In genomic region chr7:132753518-132754388, GRCm38 (mm10) we compare ENCODE assay signal across 9 mouse cellular contexts. TPM values are rescaled to one million over a fixed set of nuclear protein-coding genes. Genes with fewer than 3 reads are reported as not detected.
DNase-seq lines count a peak whose midpoint lies in the region; ATAC-seq and TF ChIP-seq lines count a peak whose summit lies in the region.
"Had no signal": no experiment of that assay in that cellular context is flagged by ENCODE, and none has a peak within 500 bp of the region (broad histone marks: within the 10 kb centered on the region; RNA-seq: fewer than 3 reads in every experiment).

No protein-coding gene starts in this region.

- H3K9ac ChIP-seq in liver, embryonic 14.5 days (replicated peaks) = no peak overlapping the region

- no peak for DNase-seq in heart, embryonic 10.5 days (ENCODE audit: low spot score)
- DNase-seq in heart, adult 8-10 months (ENCODE audit: low spot score) = no peak
- DNase-seq in forelimb bud, embryonic 11.5 days (ENCODE audit: low read depth, low spot score) = peak; percentile 58
- DNase-seq in liver, embryonic 14.5 days (ENCODE audit: low read depth in 3 of 3, low spot score in 3 of 3) = no peak
- no peak for DNase-seq in urinary bladder, postnatal 10 days (ENCODE audit: low spot score)
- DNase-seq in urinary bladder, postnatal 14 days (ENCODE audit: low spot score) = no peak
- DNase-seq in layer of hippocampus, postnatal 36 days = no peak
- DNase-seq: cerebellum, adult 11-12 months had no signal

- WGBS in heart, embryonic 10.5 days = 58% methylated on average over 4 of the region's 4 CpGs
- WGBS in liver, embryonic 14.5 days (ENCODE audit: insufficient replicate concordance) = 66% methylated on average over 4 of the region's 4 CpGs

- H3K4me3 ChIP-seq in heart, embryonic 10.5 days = no peak overlapping the region
- no peak overlapping the region for H3K4me3 ChIP-seq in brown adipose tissue, adult 24 weeks (ENCODE audit: insufficient read depth, low read depth, low read length)
- H3K4me3 ChIP-seq in liver, embryonic 14.5 days (ENCODE audit: insufficient read depth in 1 of 2, low read depth in 2 of 2, low read length in 2 of 2) = no peak overlapping the region

- H3K27ac ChIP-seq in heart, embryonic 10.5 days = peak overlapping the region; percentile 24; the same call in 1 of the 2 replicates
- peak overlapping the region; percentile 15; the same call in 1 of the 2 replicates for H3K27ac ChIP-seq in brown adipose tissue, adult 24 weeks (replicated peaks; ENCODE audit: low read depth, low read length)
- no peak overlapping the region for H3K27ac ChIP-seq in liver, embryonic 14.5 days

- no peaks in the 10 kb centered on the region for H3K9me3 ChIP-seq in heart, embryonic 10.5 days
- H3K9me3 ChIP-seq in liver, embryonic 14.5 days (ENCODE audit: control insufficient read depth, low read length) = no peaks in the 10 kb centered on the region

- TF ChIP-seq EP300 in liver, embryonic 14.5 days (IDR thresholded peaks at IDR 0.05; ENCODE audit: low read depth) = no peak

- 0 out of 2 replicates have a peak, but pooled peaks have one; percentile 26 for ATAC-seq in liver, embryonic 14.5 days (ENCODE audit: insufficient read depth)

- no peak overlapping the region for H3K4me2 ChIP-seq in liver, embryonic 14.5 days (ENCODE audit: low read depth)

- H3K4me1 ChIP-seq in heart, embryonic 10.5 days = peaks cover 34% of the 10 kb centered on the region
- peaks cover 40% of the 10 kb centered on the region for H3K4me1 ChIP-seq in brown adipose tissue, adult 24 weeks (ENCODE audit: control insufficient read depth, insufficient read depth, insufficient read length, low read length)
- peaks cover 9 to 11% of the 10 kb centered on the region in 2 experiments for H3K4me1 ChIP-seq in liver, embryonic 14.5 days (replicated peaks; ENCODE audit: control insufficient read depth in 2 of 2, insufficient read depth in 2 of 2, low read length in 1 of 2)

- H3K27me3 ChIP-seq in heart, embryonic 10.5 days (ENCODE audit: insufficient read depth, poor library complexity, severe bottlenecking) = no peaks in the 10 kb centered on the region
- H3K27me3 ChIP-seq in liver, embryonic 14.5 days (ENCODE audit: control insufficient read depth, insufficient read depth, low read length) = no peaks in the 10 kb centered on the region

- no peak for TF ChIP-seq CTCF in liver, embryonic 14.5 days (IDR thresholded peaks at IDR 0.05; ENCODE audit: low read depth)

- peaks cover 36% of the 10 kb centered on the region for H3K36me3 ChIP-seq in heart, embryonic 10.5 days
- peaks cover 83% of the 10 kb centered on the region for H3K36me3 ChIP-seq in liver, embryonic 14.5 days (replicated peaks; ENCODE audit: control insufficient read depth, insufficient read depth, low read depth)

RNA-seq across cellular contexts. Expression of gene Fam53b, which starts 59.9 kb away (rescaled TPM):
- polyA plus RNA-seq in heart, embryonic 10.5 days (2016; fragmentation: Nextera tagmentation; extraction: Ambion mirVana) = 17.7 and 18.4 TPM in 2 replicates
- 10 to 100 TPM; 24.0 to 31.3 (median 26.9) TPM for total RNA-seq in heart, adult 8-10 months (2022)
- 44.1 and 50.2 TPM in 2 replicates for polyA plus RNA-seq in brown adipose tissue, adult 24 weeks (2012; ENCODE audit: insufficient read depth, insufficient read length, missing spikeins)
- polyA plus RNA-seq in liver, embryonic 14.5 days (2012; rRNA removed) = 12.9 and 14.7 TPM in 2 replicates
- 20.0 and 22.2 TPM in 2 replicates for polyA plus RNA-seq in liver, embryonic 14.5 days (2014; fragmentation: Nextera tagmentation; extraction: Ambion mirVana)
- 10 to 100 TPM; 46.4 to 53.3 TPM for total RNA-seq in layer of hippocampus, postnatal 36 days (2021)
